Mouse (Mus musculus) intestine, embryonic 16.5 days (tissue): ENCODE results near the gene Scn10a. TPM values are rescaled to one million over a fixed set of nuclear protein-coding genes. Genes with fewer than 3 reads are reported as not detected.

ENCODE experiments used
- ATAC-seq: fragments of 200-750 bp; cut with Nextera tagmentation; 2 replicates; pipeline ENCODE4 v1.8.0; 2017; ENCODE audit warnings: moderate TSS enrichment, moderate library complexity
- H3K27ac ChIP-seq: fragments of 300-500 bp; sonication (generic); 2 replicates; pipeline ENCODE4 v1.5.1; 2014; ENCODE audit warnings: mild to moderate bottlenecking, low read length
- H3K27me3 ChIP-seq: fragments of 300-500 bp; sonication (generic); replicated peaks from 2 replicates; pipeline ENCODE4 v1.6.1; 2014; ENCODE audit warnings: low read length, control low read depth, mixed read lengths; ENCODE audit not compliant: control insufficient read depth, insufficient read depth
- H3K36me3 ChIP-seq: fragments of 300-500 bp; sonication (generic); 2 replicates; pipeline ENCODE4 v1.6.1; 2014; ENCODE audit warnings: low read length, control low read depth; ENCODE audit not compliant: control insufficient read depth, insufficient read depth
- H3K4me1 ChIP-seq: fragments of 300-500 bp; sonication (generic); 2 replicates; pipeline ENCODE4 v1.6.1; 2014; ENCODE audit warnings: low read length, control low read depth, mixed read lengths; ENCODE audit not compliant: control insufficient read depth, insufficient read depth
- H3K4me2 ChIP-seq: fragments of 300-500 bp; sonication (generic); 2 replicates; pipeline ENCODE4 v1.6.1; 2014; ENCODE audit warnings: low read depth, low read length, control low read depth
- H3K4me3 ChIP-seq: fragments of 300-500 bp; sonication (generic); 2 replicates; pipeline ENCODE4 v1.5.1; 2014; ENCODE audit warnings: mild to moderate bottlenecking, low read length
- H3K9ac ChIP-seq: fragments of 300-500 bp; sonication (generic); 2 replicates; pipeline ENCODE4 v1.6.1; 2014; ENCODE audit warnings: low read depth, low read length
- H3K9me3 ChIP-seq: fragments of 300-500 bp; sonication (generic); 2 replicates; pipeline ENCODE4 v1.6.1; 2016; ENCODE audit warnings: low read length, control low read depth; ENCODE audit not compliant: control insufficient read depth
- WGBS: fragments of 180-500 bp; shearing (Covaris S2); extraction: QIAGEN DNeasy Blood & Tissue Kit; methylation state at CpG from one replicate; pipeline ENCODE4 v1.1.7; 2014; 5-methylcytosine and 5-hydroxymethylcytosine counted together
- polyA plus RNA-seq: library from polyadenylated mRNA; unstranded; fragments of >200 nt; fragmentation: Nextera tagmentation; extraction: Ambion mirVana; gene quantifications from 2 replicates; pipeline ENCODE4 v1.2.1, GENCODE M21; 2015

The Scn10a gene
- polyA plus RNA-seq, 1 experiment from 2014 or later, result 0.02 TPM

- 57% methylated on average over 14 of the region's 14 CpGs for WGBS
- H3K27ac ChIP-seq, result no peak overlapping the region
These were observed 146.1 kb downstream of the Scn10a start for GRCm38 (mm10) chr9:119573009-119573408.

GRCm38 (mm10) chr9:119571411-119571888, 147.7 kb downstream of the Scn10a start:
- ATAC-seq, result no peak
- H3K4me1 ChIP-seq, result no peaks in the 10 kb centered on the region
- H3K36me3 ChIP-seq, result no peaks in the 10 kb centered on the region
- no peak overlapping the region for H3K4me3 ChIP-seq
- 10% methylated on average over 15 of the region's 15 CpGs for WGBS
- H3K4me2 ChIP-seq, result no peak overlapping the region
- peaks cover 50% of the 10 kb centered on the region for H3K27me3 ChIP-seq
- no peak overlapping the region for H3K9ac ChIP-seq
- H3K27ac ChIP-seq, result no peak overlapping the region
- no peaks in the 10 kb centered on the region for H3K9me3 ChIP-seq

More at GRCm38 (mm10) chr9:119573009-119573408, 146.1 kb downstream of the Scn10a start:
- Histone ChIP-seq H3K4me2 (no peak overlapping the region), H3K27me3 (peaks cover 63% of the 10 kb centered on the region), H3K36me3 (no peaks in the 10 kb centered on the region), H3K4me1 (no peaks in the 10 kb centered on the region), H3K9ac (no peak overlapping the region), H3K9me3 (no peaks in the 10 kb centered on the region), H3K4me3 (no peak overlapping the region)
- no peak for ATAC-seq

- WGBS, result 22% methylated on average over 9 of the region's 9 CpGs
- H3K27me3 ChIP-seq, result peaks cover 45% of the 10 kb centered on the region
These were observed 148.5 kb downstream of the Scn10a start for GRCm38 (mm10) chr9:119570652-119571051.

GRCm38 (mm10) chr9:119568732-119569131, 150.4 kb downstream of the Scn10a start:
- H3K36me3 ChIP-seq, result no peaks in the 10 kb centered on the region
- no peak overlapping the region for H3K4me3 ChIP-seq
- H3K27me3 ChIP-seq, result peaks cover 37% of the 10 kb centered on the region
- H3K4me2 ChIP-seq, result no peak overlapping the region
- ATAC-seq, result no peak
- H3K9ac ChIP-seq, result no peak overlapping the region
- no peaks in the 10 kb centered on the region for H3K9me3 ChIP-seq
- no peak overlapping the region for H3K27ac ChIP-seq
- WGBS, result 77% methylated on average over 8 of the region's 8 CpGs
- H3K4me1 ChIP-seq, result no peaks in the 10 kb centered on the region

More at GRCm38 (mm10) chr9:119570652-119571051, 148.5 kb downstream of the Scn10a start:
- ATAC-seq, result no peak
- no peaks in the 10 kb centered on the region for H3K9me3 ChIP-seq
- no peaks in the 10 kb centered on the region for H3K4me1 ChIP-seq
- H3K27ac ChIP-seq, result no peak overlapping the region
- H3K9ac ChIP-seq, result no peak overlapping the region
- H3K4me2 ChIP-seq, result no peak overlapping the region
- H3K36me3 ChIP-seq, result no peaks in the 10 kb centered on the region
- no peak overlapping the region for H3K4me3 ChIP-seq

GRCm38 (mm10) chr9:119567800-119568199, 151.3 kb downstream of the Scn10a start:
- Histone ChIP-seq H3K4me1 (no peaks in the 10 kb centered on the region), H3K9ac (no peak overlapping the region), H3K4me2 (no peak overlapping the region), H3K4me3 (no peak overlapping the region), H3K36me3 (no peaks in the 10 kb centered on the region), H3K27ac (no peak overlapping the region), H3K27me3 (peaks cover 32% of the 10 kb centered on the region), H3K9me3 (no peaks in the 10 kb centered on the region)
- no peak for ATAC-seq
- 79% methylated on average over 5 of the region's 5 CpGs for WGBS

- Histone ChIP-seq H3K27ac (no peak overlapping the region), H3K9me3 (no peaks in the 10 kb centered on the region), H3K27me3 (peaks cover 16% of the 10 kb centered on the region), H3K36me3 (no peaks in the 10 kb centered on the region), H3K4me2 (no peak overlapping the region), H3K4me1 (no peaks in the 10 kb centered on the region), H3K9ac (no peak overlapping the region), H3K4me3 (no peak overlapping the region)
- WGBS, result 9% methylated on average over 10 of the region's 10 CpGs
- peak; percentile 72 for ATAC-seq
These were observed 152.9 kb downstream of the Scn10a start for GRCm38 (mm10) chr9:119566214-119566613.

- 78% methylated on average over 6 of the region's 6 CpGs for WGBS
These were observed 154.3 kb downstream of the Scn10a start for GRCm38 (mm10) chr9:119564803-119565202.

GRCm38 (mm10) chr9:119563617-119564016, 155.5 kb downstream of the Scn10a start:
- Histone ChIP-seq H3K9ac (no peak overlapping the region), H3K4me1 (no peaks in the 10 kb centered on the region), H3K4me2 (no peak overlapping the region), H3K36me3 (no peaks in the 10 kb centered on the region), H3K9me3 (no peaks in the 10 kb centered on the region), H3K27ac (no peak overlapping the region), H3K27me3 (peaks cover 6% of the 10 kb centered on the region; the same call in 1 of the 2 replicates), H3K4me3 (no peak overlapping the region)
- WGBS, result 69% methylated on average over 6 of the region's 6 CpGs
- ATAC-seq, result no peak

More at GRCm38 (mm10) chr9:119564803-119565202, 154.3 kb downstream of the Scn10a start:
- H3K4me2 ChIP-seq, result no peak overlapping the region
- ATAC-seq, result no peak
- no peak overlapping the region for H3K4me3 ChIP-seq
- no peak overlapping the region for H3K9ac ChIP-seq
- peaks cover 6% of the 10 kb centered on the region for H3K27me3 ChIP-seq
- H3K36me3 ChIP-seq, result no peaks in the 10 kb centered on the region
- H3K9me3 ChIP-seq, result no peaks in the 10 kb centered on the region
- H3K4me1 ChIP-seq, result no peaks in the 10 kb centered on the region
- no peak overlapping the region for H3K27ac ChIP-seq

- Histone ChIP-seq H3K4me1 (no peaks in the 10 kb centered on the region), H3K9ac (no peak overlapping the region), H3K27ac (no peak overlapping the region), H3K4me2 (no peak overlapping the region), H3K9me3 (no peaks in the 10 kb centered on the region), H3K27me3 (peaks cover 6% of the 10 kb centered on the region; the same call in 1 of the 2 replicates), H3K4me3 (no peak overlapping the region), H3K36me3 (no peaks in the 10 kb centered on the region)
- 68% methylated on average over 12 of the region's 12 CpGs for WGBS
- no peak for ATAC-seq
These were observed 156.9 kb downstream of the Scn10a start for GRCm38 (mm10) chr9:119562256-119562655.

- no peaks in the 10 kb centered on the region for H3K36me3 ChIP-seq
- 66% methylated on average over 8 of the region's 8 CpGs for WGBS
- no peaks in the 10 kb centered on the region for H3K9me3 ChIP-seq
- ATAC-seq, result no peak
- H3K27ac ChIP-seq, result no peak overlapping the region
- no peak overlapping the region for H3K4me3 ChIP-seq
- H3K9ac ChIP-seq, result no peak overlapping the region
- no peak overlapping the region for H3K4me2 ChIP-seq
- peaks cover 5% of the 10 kb centered on the region; the same call in 1 of the 2 replicates for H3K27me3 ChIP-seq
- H3K4me1 ChIP-seq, result no peaks in the 10 kb centered on the region
These were observed 157.4 kb downstream of the Scn10a start for GRCm38 (mm10) chr9:119561746-119562145.
